Mouse (Mus musculus): ENCODE measurements around the gene Chmp2b.

DNA sequence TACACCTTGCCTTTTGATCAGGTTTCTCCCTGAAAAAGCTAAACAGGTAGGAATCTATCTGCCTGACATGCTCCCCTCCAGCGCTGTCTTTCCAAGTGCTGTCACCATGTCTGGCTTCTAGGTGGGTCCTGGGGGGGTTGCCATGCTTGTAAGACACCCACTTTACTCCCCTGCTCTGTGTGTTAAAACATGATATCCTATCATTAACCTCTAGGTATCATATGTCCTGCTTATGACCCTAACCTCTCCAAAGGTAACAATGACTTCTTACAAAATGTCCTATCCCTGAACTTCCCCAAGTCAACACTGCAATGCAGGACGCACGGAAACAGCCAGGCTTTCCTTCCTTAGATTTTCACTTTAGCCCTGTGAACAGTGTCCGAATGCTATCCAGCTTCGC, 8.3 kb downstream of the Chmp2b start:
- TF ChIP-seq CTCF (IDR thresholded peaks at IDR 0.05; ENCODE audit: low read depth, low read length) = no peak
- TF ChIP-seq POLR2A (IDR thresholded peaks at IDR 0.05; ENCODE audit: borderline replicate concordance, low read depth, low read length) = no peak
